Mouse (Mus musculus) heart, embryonic 16.5 days (tissue): ENCODE results near the gene Zdhhc19. TPM values are rescaled to one million over a fixed set of nuclear protein-coding genes. Genes with fewer than 3 reads are reported as not detected.

Experiments
- ATAC-seq: fragments of 200-750 bp; cut with Nextera tagmentation; replicated peaks from 2 replicates; pipeline ENCODE4 v1.8.0; 2017; ENCODE audit warnings: moderate number of reproducible peaks; ENCODE audit not compliant: insufficient read depth, low FRiP score; ENCODE audit errors: extremely low read depth
- H3K27ac ChIP-seq: fragments of 300-500 bp; sonication (generic); 2 replicates; pipeline ENCODE4 v1.5.1; 2014; ENCODE audit warnings: mild to moderate bottlenecking, low read length, control low read depth, moderate library complexity
- H3K27me3 ChIP-seq: fragments of 300-500 bp; sonication (generic); 2 replicates; pipeline ENCODE4 v1.6.1; 2014; ENCODE audit warnings: low read length, mixed read lengths; ENCODE audit not compliant: control insufficient read depth, insufficient read depth
- H3K36me3 ChIP-seq: fragments of 300-500 bp; sonication (generic); 2 replicates; pipeline ENCODE4 v1.6.1; 2014; ENCODE audit not compliant: control insufficient read depth, insufficient read depth
- H3K4me1 ChIP-seq: fragments of 300-500 bp; sonication (generic); 2 replicates; pipeline ENCODE4 v1.6.1; 2014; ENCODE audit warnings: low read length, mixed read lengths; ENCODE audit not compliant: control insufficient read depth, insufficient read depth
- H3K4me2 ChIP-seq: fragments of 300-500 bp; sonication (generic); 2 replicates; pipeline ENCODE4 v1.6.1; 2014; ENCODE audit warnings: low read depth, mild to moderate bottlenecking, control low read depth, low read length
- H3K4me3 ChIP-seq: fragments of 300-500 bp; sonication (generic); 2 replicates; pipeline ENCODE4 v1.5.1; 2014; ENCODE audit warnings: mild to moderate bottlenecking, control low read depth, low read length
- H3K9ac ChIP-seq: fragments of 300-500 bp; sonication (generic); 2 replicates; pipeline ENCODE4 v1.6.1; 2014; ENCODE audit warnings: low read length, control low read depth
- H3K9me3 ChIP-seq: fragments of 300-500 bp; sonication (generic); replicated peaks from 2 replicates; pipeline ENCODE4 v1.6.1; 2016; ENCODE audit warnings: low read length; ENCODE audit not compliant: control insufficient read depth
- WGBS: fragments of 180-500 bp; shearing (Covaris S2); extraction: QIAGEN DNeasy Blood & Tissue Kit; methylation state at CpG from one replicate; pipeline ENCODE4 v1.1.7; 2014; 5-methylcytosine and 5-hydroxymethylcytosine counted together
- polyA plus RNA-seq: library from polyadenylated mRNA; unstranded; fragments of >200 nt; fragmentation: Nextera tagmentation; extraction: Ambion mirVana; gene quantifications from 2 replicates; pipeline ENCODE4 v1.2.1, GENCODE M21; 2015

The Zdhhc19 gene
- not detected in 2 replicates for polyA plus RNA-seq

GRCm38 (mm10) chr16:32495965-32496364 lies at the start of gene Zdhhc19:
Gene Zdhhc19, plus strand, starts transcription at chr16:32496265.
- ATAC-seq, result no peak
- peaks cover 3% of the 10 kb centered on the region for H3K27me3 ChIP-seq
- 71% methylated on average over 3 of the region's 3 CpGs for WGBS
- H3K36me3 ChIP-seq, result no peaks in the 10 kb centered on the region
- no peak within 1 kb of the TSS for H3K4me2 ChIP-seq
- H3K4me1 ChIP-seq, result 0 out of 2 replicates have a peak, but pooled peaks cover 4% of the 10 kb centered on the region
- no peak within 1 kb of the TSS for H3K27ac ChIP-seq
- no peaks in the 10 kb centered on the region for H3K9me3 ChIP-seq
- no peak within 1 kb of the TSS for H3K9ac ChIP-seq
- no peak within 1 kb of the TSS for H3K4me3 ChIP-seq

- WGBS, result 47% methylated on average over 2 of the region's 2 CpGs
- Histone ChIP-seq H3K36me3 (0 out of 2 replicates have a peak, but pooled peaks cover 2% of the 10 kb centered on the region), H3K27me3 (no peaks in the 10 kb centered on the region), H3K9ac (no peak overlapping the region), H3K4me2 (no peak overlapping the region), H3K4me3 (no peak overlapping the region), H3K4me1 (peaks cover 7% of the 10 kb centered on the region; the same call in 1 of the 2 replicates), H3K27ac (no peak overlapping the region), H3K9me3 (no peaks in the 10 kb centered on the region)
- ATAC-seq, result no peak
Observed at GRCm38 (mm10) chr16:32446563-32447138, 49.4 kb upstream of the Zdhhc19 start.

- H3K27ac ChIP-seq, result no peak overlapping the region
- no peak for ATAC-seq
- no peaks in the 10 kb centered on the region for H3K9me3 ChIP-seq
- H3K4me2 ChIP-seq, result no peak overlapping the region
- H3K4me1 ChIP-seq, result peaks cover 7% of the 10 kb centered on the region; the same call in 1 of the 2 replicates
- H3K9ac ChIP-seq, result no peak overlapping the region
- H3K36me3 ChIP-seq, result peaks cover 2% of the 10 kb centered on the region; the same call in 1 of the 2 replicates
- WGBS, result 70% methylated on average over 3 of the region's 3 CpGs
- H3K27me3 ChIP-seq, result no peaks in the 10 kb centered on the region
- no peak overlapping the region for H3K4me3 ChIP-seq
Observed at GRCm38 (mm10) chr16:32449665-32450064, 46.4 kb upstream of the Zdhhc19 start.

- ATAC-seq, result no peak
- Histone ChIP-seq H3K9ac (no peak overlapping the region), H3K36me3 (peaks cover 2% of the 10 kb centered on the region; the same call in 1 of the 2 replicates), H3K4me1 (peaks cover 7% of the 10 kb centered on the region; the same call in 1 of the 2 replicates), H3K27ac (no peak overlapping the region), H3K4me3 (no peak overlapping the region), H3K4me2 (no peak overlapping the region), H3K9me3 (no peaks in the 10 kb centered on the region), H3K27me3 (no peaks in the 10 kb centered on the region)
- 91% methylated on average over 2 of the region's 2 CpGs for WGBS
Observed at GRCm38 (mm10) chr16:32450133-32450532, 45.9 kb upstream of the Zdhhc19 start.

- no peak for ATAC-seq
- WGBS, result 93% methylated on average over 8 of the region's 8 CpGs
- H3K36me3 ChIP-seq, result peaks cover 9% of the 10 kb centered on the region
- H3K27ac ChIP-seq, result no peak overlapping the region
- H3K9ac ChIP-seq, result no peak overlapping the region
- H3K4me1 ChIP-seq, result peaks cover 5% of the 10 kb centered on the region; the same call in 1 of the 2 replicates
- H3K9me3 ChIP-seq, result no peaks in the 10 kb centered on the region
- no peak overlapping the region for H3K4me3 ChIP-seq
- no peaks in the 10 kb centered on the region for H3K27me3 ChIP-seq
- H3K4me2 ChIP-seq, result no peak overlapping the region
Observed at GRCm38 (mm10) chr16:32453102-32453501, 43.0 kb upstream of the Zdhhc19 start.

GRCm38 (mm10) chr16:32454646-32455045 lies 41.4 kb upstream of the Zdhhc19 start:
- H3K4me3 ChIP-seq, result no peak overlapping the region
- no peaks in the 10 kb centered on the region for H3K27me3 ChIP-seq
- no peak overlapping the region for H3K4me2 ChIP-seq
- no peak overlapping the region for H3K27ac ChIP-seq
- no peaks in the 10 kb centered on the region for H3K9me3 ChIP-seq
- peaks cover 9% of the 10 kb centered on the region for H3K36me3 ChIP-seq
- ATAC-seq, result no peak
- H3K9ac ChIP-seq, result no peak overlapping the region
- H3K4me1 ChIP-seq, result peaks cover 5% of the 10 kb centered on the region; the same call in 1 of the 2 replicates
- 91% methylated on average over 5 of the region's 5 CpGs for WGBS

GRCm38 (mm10) chr16:32456086-32456485 lies 40.0 kb upstream of the Zdhhc19 start:
- no peak overlapping the region for H3K9ac ChIP-seq
- peaks cover 9% of the 10 kb centered on the region for H3K36me3 ChIP-seq
- H3K9me3 ChIP-seq, result no peaks in the 10 kb centered on the region
- H3K4me1 ChIP-seq, result peaks cover 5% of the 10 kb centered on the region; the same call in 1 of the 2 replicates
- no peak overlapping the region for H3K27ac ChIP-seq
- H3K27me3 ChIP-seq, result no peaks in the 10 kb centered on the region
- H3K4me3 ChIP-seq, result no peak overlapping the region
- no peak overlapping the region for H3K4me2 ChIP-seq
- no peak for ATAC-seq

- no peak overlapping the region for H3K4me3 ChIP-seq
- WGBS, result 100% methylated on average over 1 of the region's 1 CpGs
- peaks cover 5% of the 10 kb centered on the region; the same call in 1 of the 2 replicates for H3K4me1 ChIP-seq
- no peak overlapping the region for H3K27ac ChIP-seq
- ATAC-seq, result no peak
- H3K9ac ChIP-seq, result no peak overlapping the region
- H3K27me3 ChIP-seq, result no peaks in the 10 kb centered on the region
- H3K4me2 ChIP-seq, result no peak overlapping the region
- H3K36me3 ChIP-seq, result peaks cover 9% of the 10 kb centered on the region
- H3K9me3 ChIP-seq, result no peaks in the 10 kb centered on the region
Observed at GRCm38 (mm10) chr16:32456761-32457160, 39.3 kb upstream of the Zdhhc19 start.

GRCm38 (mm10) chr16:32457589-32458386 lies 38.3 kb upstream of the Zdhhc19 start:
- H3K4me3 ChIP-seq, result no peak overlapping the region
- H3K4me1 ChIP-seq, result peaks cover 7% of the 10 kb centered on the region; the same call in 1 of the 2 replicates
- no peaks in the 10 kb centered on the region for H3K9me3 ChIP-seq
- peak overlapping the region; percentile 20; the same call in 1 of the 2 replicates for H3K27ac ChIP-seq
- H3K36me3 ChIP-seq, result peaks cover 11% of the 10 kb centered on the region
- H3K27me3 ChIP-seq, result no peaks in the 10 kb centered on the region
- no peak overlapping the region for H3K9ac ChIP-seq
- 54% methylated on average over 10 of the region's 10 CpGs for WGBS
- ATAC-seq, result peak; percentile 80
- H3K4me2 ChIP-seq, result no peak overlapping the region
